Mouse (Mus musculus) gastrocnemius, adult 2 months (tissue): ENCODE measurements around the gene Clec16a. TPM values are rescaled to one million over a fixed set of nuclear protein-coding genes. Genes with fewer than 3 reads are reported as not detected.

Experiments
- DNase-seq: peaks from one replicate; pipeline ENCODE4 v3.0.0; 2022
- H3K27ac ChIP-seq: fragments of 200-600 bp; 2 replicates; pipeline ENCODE4 v1.8.1; 2022; ENCODE audit warnings: mild to moderate bottlenecking
- H3K4me3 ChIP-seq: fragments of 200-600 bp; 2 replicates; pipeline ENCODE4 v1.8.1; 2022; ENCODE audit warnings: mild to moderate bottlenecking, moderate library complexity
- CTCF ChIP-seq: fragments of 200-600 bp; IDR thresholded peaks from 2 replicates; pipeline ENCODE4 v1.8.1; 2022; ENCODE audit warnings: antibody characterized with exemption, mild to moderate bottlenecking, moderate library complexity
- intact Hi-C: fragments of 180-260 bp; cut with DNase I; formaldehyde crosslinking; loops from one replicate; pipeline ENCODE4 v1.15.1; 2025
- total RNA-seq, 2 experiments: library from RNA; stranded (reverse); gene quantifications; 2 replicates each; pipeline ENCODE4 v1.2.3; 2021

Gene Clec16a
- total RNA-seq, 2 experiments from 2014 or later, result 60.6 to 72.7 TPM

DNA sequence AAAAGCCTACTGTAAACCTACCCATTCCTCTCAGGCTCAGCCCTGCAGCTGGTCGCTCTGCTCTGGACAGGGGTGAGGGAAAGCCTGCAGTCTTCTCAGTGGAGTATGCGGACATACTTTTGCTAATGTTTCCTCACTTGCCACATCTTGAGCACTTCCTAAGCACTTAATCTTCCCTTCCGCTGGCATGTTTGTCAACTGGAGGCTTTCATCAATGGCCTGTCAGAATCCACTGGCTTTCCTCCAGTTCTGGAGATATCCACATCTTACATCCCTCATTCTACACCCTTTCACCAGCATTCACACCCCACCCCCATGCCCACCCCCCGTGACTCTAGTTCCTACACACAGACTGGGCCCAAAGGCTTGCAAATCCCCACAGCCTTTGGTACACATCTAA, 182.5 kb downstream of the Clec16a start:
- intact Hi-C loops, result no loop called here
- TF ChIP-seq CTCF, result no peak

GRCm38 (mm10) chr16:10728886-10729285, 183.7 kb downstream of the Clec16a start:
- no peak for TF ChIP-seq CTCF
- DNase-seq, result no peak
- Histone ChIP-seq H3K4me3 (no peak overlapping the region), H3K27ac (no peak overlapping the region)
- intact Hi-C loops, result no loop called here

More for the DNA sequence above, 182.5 kb downstream of the Clec16a start:
- DNase-seq, result no peak
- no peak overlapping the region for H3K27ac ChIP-seq
- H3K4me3 ChIP-seq, result no peak overlapping the region

- DNase-seq, result no peak
- Histone ChIP-seq H3K4me3 (no peak overlapping the region), H3K27ac (no peak overlapping the region)
- intact Hi-C loops, result no loop called here
- no peak for TF ChIP-seq CTCF
Measured at GRCm38 (mm10) chr16:10730941-10731340, 185.8 kb downstream of the Clec16a start.

- H3K27ac ChIP-seq, result no peak overlapping the region
- no peak for DNase-seq
- H3K4me3 ChIP-seq, result no peak overlapping the region
- intact Hi-C loops, result no loop called here
- no peak for TF ChIP-seq CTCF
Measured at GRCm38 (mm10) chr16:10731785-10732184, 186.6 kb downstream of the Clec16a start.

DNA sequence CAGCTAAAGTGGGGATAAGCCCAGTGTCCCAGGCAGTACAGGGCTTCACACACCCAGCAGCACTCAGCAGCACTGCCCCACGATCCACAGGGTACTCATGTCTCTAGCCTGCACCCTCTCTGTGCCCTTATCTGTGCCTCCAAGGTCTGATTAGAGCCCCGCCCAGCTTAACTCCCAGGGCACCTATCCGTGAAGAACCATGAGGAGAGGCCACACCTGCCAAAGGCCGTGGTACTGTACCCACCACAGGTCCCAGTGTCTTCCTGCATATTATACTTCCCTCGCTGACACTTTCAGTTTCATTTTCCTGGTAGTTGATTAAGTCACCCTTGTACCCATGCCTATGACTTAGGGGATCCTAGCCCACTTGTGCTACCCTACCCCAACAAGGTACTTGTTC, 187.3 kb downstream of the Clec16a start:
- no peak for DNase-seq
- H3K27ac ChIP-seq, result no peak overlapping the region
- no peak for TF ChIP-seq CTCF
- intact Hi-C loops, result no loop called here
- H3K4me3 ChIP-seq, result no peak overlapping the region

DNA sequence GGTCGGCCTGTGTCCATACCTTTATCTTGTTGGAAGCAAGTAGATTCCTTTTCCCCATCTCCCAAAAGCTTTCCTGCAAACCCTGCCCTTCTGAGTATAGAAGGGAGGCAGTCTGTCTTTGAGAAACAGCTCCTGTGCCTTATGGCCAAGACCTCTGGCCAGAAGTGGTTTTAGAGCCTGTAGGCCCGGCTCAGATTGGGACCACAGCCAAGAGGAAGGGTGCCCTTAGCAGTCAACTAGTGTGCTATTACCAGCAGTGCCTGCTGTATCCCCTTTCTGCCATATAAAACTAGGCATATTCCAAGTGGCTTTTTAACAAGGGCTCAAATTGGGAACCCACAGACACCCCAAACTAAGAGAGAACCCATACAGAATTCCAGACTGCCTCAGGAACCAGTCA, 190.6 kb downstream of the Clec16a start:
- no peak for TF ChIP-seq CTCF
- intact Hi-C loops, result loop anchor here (5.0 kb wide), 1 partner anchor 43 kb away; no protein-coding TSS in a partner anchor
- Histone ChIP-seq H3K4me3 (no peak overlapping the region), H3K27ac (peak overlapping the region; percentile 21; the same call in 1 of the 2 replicates)
- DNase-seq, result peak; percentile 82

DNA sequence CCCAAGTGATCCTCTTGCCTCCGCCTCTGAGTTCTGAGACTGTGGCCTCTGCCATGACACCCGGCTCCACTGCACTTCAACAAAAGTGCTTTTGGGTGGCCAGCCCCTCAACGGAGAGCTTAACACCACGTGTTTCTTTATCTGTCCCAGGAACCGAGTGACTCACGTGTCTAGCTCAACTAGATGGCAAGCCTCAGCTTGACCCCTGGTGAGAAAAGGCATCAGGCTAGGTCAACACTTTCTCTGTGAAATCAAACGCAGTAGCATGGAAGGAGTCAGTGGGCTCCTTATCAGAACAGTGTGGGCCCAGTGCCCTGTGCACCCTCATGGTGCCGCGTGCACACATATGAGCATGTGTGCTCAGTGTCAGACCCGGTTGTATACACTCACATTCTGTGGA, 191.2 kb downstream of the Clec16a start:
- no peak overlapping the region for H3K4me3 ChIP-seq
- no peak for DNase-seq
- H3K27ac ChIP-seq, result peak overlapping the region; percentile 81; the same call in 1 of the 2 replicates
- intact Hi-C loops, result loop anchor here (5.0 kb wide), 1 partner anchor 44 kb away; no protein-coding TSS in a partner anchor
- TF ChIP-seq CTCF, result no peak

GRCm38 (mm10) chr16:10737571-10737970, 192.4 kb downstream of the Clec16a start:
- intact Hi-C loops, result loop anchor here (5.0 kb wide), 1 partner anchor 45 kb away; no protein-coding TSS in a partner anchor
- no peak overlapping the region for H3K4me3 ChIP-seq
- peak overlapping the region; percentile 81 for H3K27ac ChIP-seq
- peak; percentile 50 for DNase-seq
- TF ChIP-seq CTCF, result no peak

GRCm38 (mm10) chr16:10738866-10739265, 193.7 kb downstream of the Clec16a start:
- H3K4me3 ChIP-seq, result no peak overlapping the region
- intact Hi-C loops, result loop anchor here (5.0 kb wide), 1 partner anchor 47 kb away; no protein-coding TSS in a partner anchor
- TF ChIP-seq CTCF, result no peak
- DNase-seq, result peak; percentile 72
- H3K27ac ChIP-seq, result peak overlapping the region; percentile 81

GRCm38 (mm10) chr16:10739854-10740398, 194.8 kb downstream of the Clec16a start:
- DNase-seq, result peak; percentile 76
- intact Hi-C loops, result loop anchor here (5.0 kb wide), 1 partner anchor 48 kb away; no protein-coding TSS in a partner anchor
- peak overlapping the region; percentile 21; the same call in 1 of the 2 replicates for H3K4me3 ChIP-seq
- TF ChIP-seq CTCF, result no peak
- peak overlapping the region; percentile 81 for H3K27ac ChIP-seq

DNA sequence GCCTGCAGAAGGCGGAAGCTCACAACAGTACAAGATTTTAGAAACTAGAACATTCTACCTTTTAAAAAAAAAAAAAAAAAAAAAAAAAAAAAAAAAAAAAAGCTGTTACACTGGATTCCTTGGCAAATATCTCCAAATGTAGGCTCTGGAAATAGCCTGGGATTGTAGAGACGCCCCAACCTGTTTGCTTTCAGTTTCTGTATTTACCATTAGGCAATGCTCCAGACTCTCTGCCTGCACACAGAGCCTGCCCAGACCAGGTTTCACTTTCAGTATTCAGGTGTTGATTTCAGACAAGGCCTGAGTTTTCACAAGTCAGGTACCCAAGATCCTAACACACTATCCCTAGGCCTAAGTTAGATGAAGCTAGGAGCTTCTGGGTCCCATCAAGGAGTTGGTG, 195.9 kb downstream of the Clec16a start:
- no peak for DNase-seq
- intact Hi-C loops, result no loop called here
- TF ChIP-seq CTCF, result no peak
- H3K4me3 ChIP-seq, result no peak overlapping the region; the same call in 1 of the 2 replicates
- peak overlapping the region; percentile 81 for H3K27ac ChIP-seq

DNA sequence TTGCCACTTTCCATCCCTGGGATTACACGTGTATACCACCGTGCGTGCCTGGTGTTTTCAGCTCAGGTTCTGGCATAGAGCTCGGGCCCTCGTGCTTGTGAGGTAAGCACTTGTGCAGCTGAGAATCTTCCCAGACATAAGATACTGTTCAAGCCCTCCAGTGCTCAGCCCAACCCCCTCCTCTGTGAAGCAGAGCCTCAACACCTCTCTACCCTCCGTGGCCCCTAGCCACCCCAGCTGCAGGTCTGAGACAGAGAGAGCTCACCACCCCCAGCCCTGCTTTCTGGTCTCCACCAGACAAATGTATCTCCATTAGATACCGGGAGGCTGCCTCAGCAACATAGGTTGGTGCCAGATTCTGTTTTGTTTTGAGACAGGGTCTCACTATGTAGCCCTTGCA, 204.1 kb downstream of the Clec16a start:
- DNase-seq, result no peak
- Histone ChIP-seq H3K27ac (no peak overlapping the region), H3K4me3 (no peak overlapping the region)
- TF ChIP-seq CTCF, result no peak
- intact Hi-C loops, result no loop called here

GRCm38 (mm10) chr16:10749824-10750223, 204.7 kb downstream of the Clec16a start:
- H3K27ac ChIP-seq, result no peak overlapping the region
- intact Hi-C loops, result no loop called here
- no peak overlapping the region for H3K4me3 ChIP-seq
- DNase-seq, result no peak
- TF ChIP-seq CTCF, result no peak
